Mouse (Mus musculus) erythroblast, embryonic 14.5 days (primary cell): ENCODE results near the gene Utrn. TPM values are rescaled to one million over a fixed set of nuclear protein-coding genes. Genes with fewer than 3 reads are reported as not detected.

Experiments used
- H3K27me3 ChIP-seq: 2 replicates; pipeline ENCODE4 v1.6.1; 2012; ENCODE audit warnings: inconsistent platforms; ENCODE audit not compliant: control insufficient read depth
- H3K36me3 ChIP-seq: 2 replicates; pipeline ENCODE4 v1.6.1; 2012; ENCODE audit warnings: mild to moderate bottlenecking, inconsistent platforms; ENCODE audit not compliant: control insufficient read depth
- H3K4me1 ChIP-seq: 2 replicates; pipeline ENCODE4 v1.6.1; 2012; ENCODE audit warnings: inconsistent platforms; ENCODE audit not compliant: control insufficient read depth
- H3K4me3 ChIP-seq: replicated peaks from 2 replicates; pipeline ENCODE3; 2012; ENCODE audit warnings: moderate library complexity, mild to moderate bottlenecking, inconsistent platforms
- H3K9me3 ChIP-seq: 2 replicates; pipeline ENCODE4 v1.6.1; 2012; ENCODE audit warnings: low read length, inconsistent platforms, mixed read lengths; ENCODE audit not compliant: control insufficient read depth
- GATA1 ChIP-seq: IDR thresholded peaks from 2 replicates; pipeline ENCODE4 v1.6.1; 2012; ENCODE audit warnings: low read length, inconsistent platforms, mixed read lengths
- TAL1 ChIP-seq: IDR thresholded peaks from 3 replicates; pipeline ENCODE4 v1.6.1; 2012; ENCODE audit warnings: low read length, inconsistent platforms, mixed read lengths
- polyA plus RNA-seq: library from polyadenylated mRNA; stranded (reverse); fragments of >175 nt; gene quantifications from 2 replicates; pipeline ENCODE4 v1.2.3, GENCODE M21; 2012

Gene Utrn
- polyA plus RNA-seq, 1 experiment: 0.01 TPM

DNA sequence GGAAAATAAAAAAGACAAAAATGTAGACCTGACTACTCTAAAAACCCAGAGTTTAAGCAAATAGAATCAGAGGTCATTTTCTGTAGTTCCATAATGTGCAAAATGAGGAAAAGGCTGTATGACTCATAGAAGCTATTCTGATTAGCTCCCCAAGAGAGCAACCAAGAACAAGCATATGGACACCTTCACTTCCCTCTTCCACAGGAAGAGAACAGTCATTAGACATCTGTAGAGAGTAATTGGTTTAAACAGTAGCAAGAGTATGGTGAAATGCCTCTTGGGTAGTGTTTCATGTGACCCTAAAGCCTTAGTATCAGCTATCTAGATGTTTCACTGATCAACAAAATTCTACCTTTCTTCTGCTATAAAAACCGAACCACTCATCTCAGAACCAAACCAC lies 133.5 kb downstream of the Utrn start:
- H3K4me3 ChIP-seq: no peak overlapping the region
- no peaks in the 10 kb centered on the region for H3K9me3 ChIP-seq
- no peaks in the 10 kb centered on the region; the same call in 1 of the 2 replicates for H3K36me3 ChIP-seq
- TF ChIP-seq GATA1: no peak
- TF ChIP-seq TAL1: no peak
- no peaks in the 10 kb centered on the region for H3K4me1 ChIP-seq
- no peaks in the 10 kb centered on the region for H3K27me3 ChIP-seq

GRCm38 (mm10) chr10:12731459-12731858 lies 137.7 kb downstream of the Utrn start:
- Histone ChIP-seq H3K27me3 (no peaks in the 10 kb centered on the region), H3K9me3 (no peaks in the 10 kb centered on the region), H3K4me1 (no peaks in the 10 kb centered on the region), H3K36me3 (no peaks in the 10 kb centered on the region; the same call in 1 of the 2 replicates), H3K4me3 (no peak overlapping the region)
- TF ChIP-seq TAL1 (no peak), GATA1 (no peak)

- TF ChIP-seq GATA1 (no peak), TAL1 (no peak)
- no peaks in the 10 kb centered on the region for H3K9me3 ChIP-seq
- H3K27me3 ChIP-seq: no peaks in the 10 kb centered on the region
- no peak overlapping the region for H3K4me3 ChIP-seq
- no peaks in the 10 kb centered on the region for H3K4me1 ChIP-seq
- H3K36me3 ChIP-seq: no peaks in the 10 kb centered on the region; the same call in 1 of the 2 replicates
These were observed 139.5 kb downstream of the Utrn start for GRCm38 (mm10) chr10:12729635-12730034.

- Histone ChIP-seq H3K36me3 (no peaks in the 10 kb centered on the region; the same call in 1 of the 2 replicates), H3K4me1 (no peaks in the 10 kb centered on the region), H3K9me3 (no peaks in the 10 kb centered on the region), H3K4me3 (no peak overlapping the region), H3K27me3 (no peaks in the 10 kb centered on the region)
- TF ChIP-seq GATA1 (no peak), TAL1 (no peak)
These were observed 140.1 kb downstream of the Utrn start for GRCm38 (mm10) chr10:12729033-12729432.

DNA sequence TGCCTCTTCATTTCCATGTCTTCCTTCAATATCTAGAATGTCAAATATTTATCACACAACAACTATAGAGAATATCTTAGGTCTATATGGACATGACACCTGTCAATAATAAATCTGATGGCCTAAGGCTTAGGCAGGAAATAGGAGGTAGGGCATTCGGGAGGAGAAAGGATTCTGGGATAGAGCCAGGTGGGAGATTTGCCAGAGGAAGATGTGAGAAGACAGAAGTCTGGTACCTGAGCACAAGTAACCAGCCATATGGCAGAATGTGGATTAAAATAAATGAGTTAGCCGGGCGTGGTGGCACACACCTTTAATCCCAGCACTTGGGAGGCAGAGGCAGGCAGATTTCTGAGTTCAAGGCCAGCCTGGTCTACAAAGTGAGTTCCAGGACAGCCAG lies 141.3 kb downstream of the Utrn start:
- Histone ChIP-seq H3K4me3 (no peak overlapping the region), H3K4me1 (peaks cover 3% of the 10 kb centered on the region; the same call in 1 of the 2 replicates), H3K27me3 (no peaks in the 10 kb centered on the region), H3K36me3 (no peaks in the 10 kb centered on the region; the same call in 1 of the 2 replicates), H3K9me3 (no peaks in the 10 kb centered on the region)
- TF ChIP-seq TAL1: no peak
- no peak for TF ChIP-seq GATA1

DNA sequence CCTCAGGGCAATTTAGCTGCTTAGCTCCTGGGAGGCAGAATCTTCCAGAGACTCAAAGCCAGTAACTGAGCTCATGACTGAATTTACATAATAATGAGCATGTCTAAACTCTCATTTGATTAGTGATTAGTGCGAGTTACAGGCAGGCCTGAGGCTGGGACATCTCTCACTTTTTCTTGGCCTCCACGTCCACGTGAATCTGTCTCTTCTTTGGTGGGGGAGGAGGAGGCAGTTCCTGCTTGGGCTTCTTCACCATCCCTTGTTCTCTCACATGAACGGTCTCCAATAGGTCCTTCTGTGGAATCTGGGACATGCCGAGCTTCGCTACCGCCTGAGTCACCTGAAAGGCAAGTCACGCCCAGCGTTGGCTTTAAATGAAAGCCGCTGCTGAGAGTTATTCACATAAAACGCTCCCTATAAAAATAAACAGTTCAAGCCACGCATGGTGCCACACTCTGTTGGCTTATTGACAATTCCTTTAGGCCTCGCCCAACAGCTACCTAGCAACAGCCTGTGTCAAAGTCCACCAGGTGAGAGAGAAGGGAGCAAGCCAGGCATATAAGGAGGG lies 143.0 kb downstream of the Utrn start:
- no peaks in the 10 kb centered on the region for H3K27me3 ChIP-seq
- no peaks in the 10 kb centered on the region for H3K9me3 ChIP-seq
- TF ChIP-seq GATA1 (no peak), TAL1 (no peak)
- H3K36me3 ChIP-seq: no peaks in the 10 kb centered on the region; the same call in 1 of the 2 replicates
- H3K4me1 ChIP-seq: peaks cover 6% of the 10 kb centered on the region; the same call in 1 of the 2 replicates
- H3K4me3 ChIP-seq: no peak overlapping the region

DNA sequence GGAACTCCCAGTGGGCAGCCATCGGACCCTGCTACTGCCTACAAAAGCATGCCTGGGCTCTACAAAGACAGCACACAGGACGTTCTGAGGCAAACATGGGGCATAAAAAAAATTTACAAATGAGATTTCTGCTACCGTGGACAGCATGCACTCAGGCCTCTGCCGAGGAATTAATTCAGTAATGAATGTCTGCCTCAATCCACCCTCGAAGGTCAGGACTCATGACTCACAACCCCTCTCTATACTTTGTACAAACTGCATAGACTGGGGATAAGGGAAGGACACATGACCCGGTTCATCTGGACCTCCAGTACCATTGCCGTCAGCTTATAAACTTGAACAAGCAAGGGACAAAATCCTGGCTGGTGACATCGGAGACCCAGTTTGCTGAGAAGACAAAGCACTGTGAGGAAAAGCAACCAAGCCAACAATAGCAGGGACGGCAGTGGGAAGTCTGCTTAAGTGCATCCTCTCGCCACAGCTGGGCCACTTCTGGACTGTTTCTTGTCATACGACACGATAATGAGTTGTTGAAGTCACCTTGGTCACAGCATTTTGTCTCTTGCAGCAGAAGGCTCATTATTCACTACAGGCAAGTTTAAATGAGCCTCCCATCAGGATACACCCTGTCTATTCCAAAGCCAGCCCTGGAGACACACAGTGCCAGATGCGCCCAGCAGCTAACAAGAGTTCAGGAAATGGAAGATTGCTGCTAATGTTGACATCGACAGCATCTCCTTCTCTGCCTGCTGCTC lies 144.7 kb downstream of the Utrn start:
- H3K4me1 ChIP-seq: peaks cover 6% of the 10 kb centered on the region; the same call in 1 of the 2 replicates
- no peak overlapping the region for H3K4me3 ChIP-seq
- TF ChIP-seq TAL1 (no peak), GATA1 (no peak)
- no peaks in the 10 kb centered on the region; the same call in 1 of the 2 replicates for H3K36me3 ChIP-seq
- H3K9me3 ChIP-seq: no peaks in the 10 kb centered on the region
- H3K27me3 ChIP-seq: no peaks in the 10 kb centered on the region

DNA sequence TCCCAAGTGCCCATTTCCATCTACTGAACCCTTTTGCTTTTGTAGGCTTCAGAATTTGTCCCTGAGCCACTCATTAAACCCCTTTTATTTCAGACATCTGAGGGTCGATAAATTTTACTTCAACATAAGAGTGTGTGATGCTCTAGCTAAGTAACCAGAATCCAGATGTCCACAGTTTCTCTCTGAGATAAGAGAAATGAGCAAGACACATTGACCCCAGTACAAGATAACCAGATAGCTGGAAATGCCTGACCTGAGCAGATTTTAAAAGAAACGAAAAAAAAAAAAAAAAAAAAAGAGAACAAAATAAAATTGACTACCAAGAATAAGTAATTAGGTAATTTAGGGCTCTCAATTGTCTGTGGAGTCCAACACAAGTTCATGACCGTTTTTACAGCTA lies 145.9 kb downstream of the Utrn start:
- Histone ChIP-seq H3K27me3 (no peaks in the 10 kb centered on the region), H3K9me3 (no peaks in the 10 kb centered on the region), H3K4me1 (peaks cover 6% of the 10 kb centered on the region; the same call in 1 of the 2 replicates), H3K4me3 (no peak overlapping the region), H3K36me3 (no peaks in the 10 kb centered on the region; the same call in 1 of the 2 replicates)
- TF ChIP-seq TAL1: no peak
- TF ChIP-seq GATA1: no peak

GRCm38 (mm10) chr10:12722111-12722510 lies 147.1 kb downstream of the Utrn start:
- H3K4me1 ChIP-seq: peaks cover 6% of the 10 kb centered on the region; the same call in 1 of the 2 replicates
- no peak for TF ChIP-seq TAL1
- TF ChIP-seq GATA1: no peak
- no peaks in the 10 kb centered on the region for H3K9me3 ChIP-seq
- no peaks in the 10 kb centered on the region; the same call in 1 of the 2 replicates for H3K36me3 ChIP-seq
- no peaks in the 10 kb centered on the region for H3K27me3 ChIP-seq
- no peak overlapping the region for H3K4me3 ChIP-seq
